Comparison of ENCODE assay signal across 17 mouse cellular contexts in the genomic region with DNA sequence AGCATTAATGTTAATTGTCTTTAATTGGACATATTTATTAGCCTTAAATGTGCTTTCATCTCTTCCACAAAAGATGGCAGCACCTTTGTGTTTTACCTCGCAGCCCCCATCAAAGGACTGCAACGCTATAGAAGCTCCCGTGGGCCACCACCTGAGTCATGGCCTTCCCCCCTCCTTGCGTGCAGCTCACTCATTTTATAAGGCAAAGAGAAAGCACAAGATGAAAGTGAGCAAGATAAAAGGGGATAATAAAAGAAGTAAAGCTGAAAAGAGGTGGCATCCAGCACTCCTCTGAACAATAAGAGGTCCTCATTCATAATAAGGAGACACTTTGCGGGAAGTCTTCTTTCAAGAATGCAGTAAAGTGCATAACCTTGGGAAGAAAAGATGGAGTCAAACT.
"Had no signal": no experiment of that assay in that cellular context is flagged by ENCODE, and none has a peak within 500 bp of the region (broad histone marks: within the 10 kb centered on the region; RNA-seq: fewer than 3 reads in every experiment).

No protein-coding gene starts in this region.

- H3K36me3 ChIP-seq: liver, embryonic 15.5 days; lung, embryonic 15.5 days; midbrain, embryonic 12.5 days; neural tube, embryonic 12.5 days; stomach, embryonic 15.5 days had no signal

- DNase-seq: liver, postnatal 0 days; lung, adult 2 months; lung, postnatal 14 days; lung, postnatal 36 days; right cerebral cortex, postnatal 14 days; thymus, adult 2 months; thymus, postnatal 25 days; thymus, postnatal 4 days had no signal

- H3K4me1 ChIP-seq: liver, embryonic 15.5 days; lung, embryonic 15.5 days; megakaryocyte, embryonic 14.5 days; midbrain, embryonic 12.5 days; neural tube, embryonic 12.5 days; stomach, embryonic 15.5 days had no signal

- H3K27ac ChIP-seq: liver, embryonic 15.5 days; lung, embryonic 15.5 days; macrophage; midbrain, embryonic 12.5 days; neural tube, embryonic 12.5 days; stomach, embryonic 15.5 days; stomach, postnatal 0 days had no signal

- ATAC-seq: liver, postnatal 0 days; lung, postnatal 0 days had no signal

- H3K27me3 ChIP-seq: liver, embryonic 15.5 days; lung, embryonic 15.5 days; megakaryocyte, embryonic 14.5 days; midbrain, embryonic 12.5 days; neural tube, embryonic 12.5 days; stomach, embryonic 15.5 days had no signal

- H3K9ac ChIP-seq: liver, embryonic 15.5 days; liver, postnatal 0 days; lung, embryonic 15.5 days; midbrain, embryonic 12.5 days; neural tube, embryonic 12.5 days; stomach, embryonic 15.5 days had no signal

- H3K4me2 ChIP-seq: liver, embryonic 15.5 days; lung, embryonic 15.5 days; midbrain, embryonic 12.5 days; neural tube, embryonic 12.5 days; stomach, embryonic 15.5 days had no signal

- H3K9me3 ChIP-seq: liver, embryonic 15.5 days; lung, embryonic 15.5 days; megakaryocyte, embryonic 14.5 days; midbrain, embryonic 12.5 days; neural tube, embryonic 12.5 days; stomach, embryonic 15.5 days had no signal

- H3K4me3 ChIP-seq: liver, embryonic 15.5 days; lung, embryonic 15.5 days; megakaryocyte, embryonic 14.5 days; midbrain, embryonic 12.5 days; neural tube, embryonic 12.5 days; stomach, embryonic 15.5 days had no signal
